Mouse (Mus musculus) granulocyte monocyte progenitor cell, adult 5-6 weeks (primary cell): Measurements from ENCODE around the gene Tmem102. TPM values are rescaled to one million over a fixed set of nuclear protein-coding genes. Genes with fewer than 3 reads are reported as not detected.

Source experiments
- ATAC-seq: replicated peaks from 2 replicates; pipeline ENCODE4 v1.8.0; 2016; ENCODE audit warnings: mild to moderate bottlenecking, moderate TSS enrichment, inconsistent platforms; ENCODE audit not compliant: poor library complexity, severe bottlenecking
- total RNA-seq, 2 experiments: library from RNA; stranded (forward) in 1 of 2; stranded (reverse) in 1 of 2; fragments of 200-712, 200-1000 nt in 1 of 2; fragments of >200 nt in 1 of 2; fragmentation: Nextera tagmentation in 1 of 2; gene quantifications; 2 replicates each; pipeline ENCODE4 v1.2.3; 2014 to 2017

Tmem102 gene
- total RNA-seq, 2 experiments from 2014 or later, result not detected

GRCm38 (mm10) chr11:69793429-69793828 lies 12.0 kb downstream of the Tmem102 start:
- ATAC-seq, result no peak

DNA sequence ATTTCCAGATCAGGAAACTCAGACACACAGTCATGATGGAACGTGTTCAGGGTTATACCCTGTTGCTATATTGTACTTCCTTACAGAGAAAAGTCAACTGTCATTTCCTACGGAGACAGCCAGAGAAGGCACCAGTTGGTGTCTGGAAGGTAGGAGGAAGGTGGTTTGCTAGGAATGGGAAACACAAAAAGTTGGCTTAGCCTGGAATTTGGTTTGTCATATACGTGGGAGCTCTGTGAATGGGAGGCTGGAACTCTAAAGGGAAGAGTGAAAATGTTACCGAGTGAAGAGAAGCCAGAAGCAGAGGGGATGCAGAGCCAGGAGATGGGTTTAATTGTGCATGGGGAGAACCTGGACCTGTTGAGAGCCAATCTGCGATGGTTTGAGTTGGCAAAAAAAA lies 14.0 kb downstream of the Tmem102 start:
- ATAC-seq, result no peak

DNA sequence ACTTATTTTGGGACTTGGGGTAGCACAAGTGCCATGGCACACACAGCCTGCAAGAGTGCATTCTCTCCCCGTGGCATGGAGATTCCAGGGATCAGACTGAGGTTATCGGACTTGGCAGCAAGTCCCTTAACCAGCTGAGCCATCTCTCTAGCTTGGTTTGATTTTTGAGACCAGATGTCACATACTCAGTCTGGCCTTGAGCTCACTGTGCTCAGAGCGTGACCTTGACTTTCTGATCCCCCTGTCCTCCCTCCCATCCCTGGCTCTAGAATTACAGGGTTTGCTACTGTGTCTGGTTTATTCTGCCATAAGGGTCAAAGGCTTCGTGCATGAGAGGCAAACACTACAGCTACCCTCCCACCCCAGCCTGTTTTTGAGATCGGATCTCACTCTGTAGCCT lies 16.0 kb downstream of the Tmem102 start:
- no peak for ATAC-seq

GRCm38 (mm10) chr11:69787306-69787705 lies 18.1 kb downstream of the Tmem102 start:
- no peak for ATAC-seq

DNA sequence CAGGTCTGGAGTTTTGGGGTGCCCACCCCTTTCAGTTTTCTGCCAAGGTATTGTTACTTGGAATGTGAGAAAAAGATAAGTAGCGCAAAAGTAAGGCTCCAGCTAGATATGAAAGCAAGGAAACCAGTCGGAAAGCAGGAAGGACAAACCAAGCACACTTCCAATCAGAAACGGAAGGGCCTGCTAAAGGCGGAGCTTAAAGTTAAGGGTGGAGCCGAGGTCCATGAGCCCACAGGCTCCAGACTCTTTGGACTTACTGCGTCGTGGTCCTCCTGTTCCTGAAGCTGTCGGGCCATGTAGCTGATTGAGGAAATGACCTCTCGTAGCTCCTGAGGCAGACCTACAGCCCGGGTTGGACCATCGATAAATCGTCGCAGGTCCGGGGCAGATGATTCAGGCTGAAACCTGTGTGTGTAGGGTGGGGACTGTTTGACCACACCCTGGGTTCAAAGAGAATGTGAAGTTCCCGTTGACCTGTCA lies 20.6 kb downstream of the Tmem102 start:
- peak; percentile 90 for ATAC-seq

DNA sequence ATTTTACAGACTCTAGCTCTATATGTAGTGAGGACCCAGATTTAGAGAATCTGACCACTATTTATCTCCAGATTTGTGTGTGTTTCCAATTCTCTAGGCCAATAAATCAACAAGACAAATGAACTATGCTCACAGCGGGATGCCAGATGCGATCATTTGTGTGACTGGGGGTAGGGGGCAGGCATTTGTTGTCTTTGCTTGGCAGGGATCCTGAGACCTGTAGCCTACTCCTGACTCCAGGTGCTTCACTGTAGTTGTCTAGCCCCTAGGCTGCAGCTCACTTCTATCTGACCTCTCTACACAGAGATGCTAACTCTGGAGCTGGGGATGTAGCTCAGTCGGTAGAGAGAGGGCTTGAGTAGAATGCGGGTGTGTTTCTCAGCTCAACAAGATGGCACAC lies 23.6 kb downstream of the Tmem102 start:
- no peak for ATAC-seq

DNA sequence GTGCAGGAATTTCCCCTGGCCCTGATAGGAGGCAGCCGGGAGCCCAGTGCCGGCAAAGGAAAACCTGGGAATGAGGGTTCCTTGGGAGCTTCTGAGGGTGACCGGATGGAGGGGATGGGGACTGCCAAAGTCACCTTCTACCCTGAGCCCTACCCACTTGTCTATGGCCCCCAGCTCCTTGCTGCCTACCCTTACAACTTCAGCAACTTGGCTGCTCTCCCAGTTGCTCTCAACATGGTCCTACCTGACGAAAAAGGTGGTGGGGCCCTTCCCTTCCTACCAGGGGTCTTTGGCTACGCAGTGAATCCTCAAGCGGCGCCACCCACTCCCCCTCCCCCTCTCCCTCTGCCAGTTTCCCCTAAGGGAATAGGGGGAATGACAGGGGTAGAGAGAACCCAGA lies 26.4 kb downstream of the Tmem102 start:
- no peak for ATAC-seq

DNA sequence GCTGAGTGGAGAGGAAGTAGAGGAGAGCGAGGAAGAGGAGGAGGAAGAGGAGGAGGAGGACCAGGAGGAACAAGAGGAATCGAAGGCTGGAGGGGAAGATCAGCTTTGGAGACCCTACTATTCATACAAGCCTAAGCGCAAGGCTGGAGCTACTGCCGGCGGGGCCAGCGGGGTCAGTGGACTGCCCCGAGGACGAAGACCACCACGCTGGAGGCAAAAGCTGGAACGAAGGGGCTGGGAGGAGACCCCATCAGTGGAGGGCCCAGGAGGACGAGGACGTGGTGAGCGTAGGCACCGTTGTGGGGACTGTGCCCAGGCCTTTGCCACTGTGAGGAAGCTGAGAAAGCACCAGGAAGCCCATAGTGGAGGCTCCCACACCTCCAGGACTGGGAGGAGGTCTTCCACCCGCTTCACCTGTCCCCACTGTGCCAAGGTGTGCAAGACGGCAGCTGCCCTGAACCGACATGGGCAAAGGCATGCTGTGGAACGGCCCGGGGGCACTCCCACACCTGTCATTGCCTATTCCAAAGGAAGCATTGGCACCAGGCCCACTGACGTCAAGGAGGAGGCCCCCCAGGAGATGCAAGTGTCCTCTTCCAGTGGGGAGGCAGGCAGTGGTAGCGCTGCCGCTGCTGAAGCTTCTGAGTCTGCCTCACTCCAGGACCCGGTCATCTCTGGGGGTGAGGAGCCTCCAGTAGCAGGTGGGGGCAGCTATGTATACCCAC lies 27.0 kb downstream of the Tmem102 start:
- ATAC-seq, result no peak

- peak; percentile 67 for ATAC-seq
Measured at GRCm38 (mm10) chr11:69777504-69778257, 27.7 kb downstream of the Tmem102 start.

- no peak for ATAC-seq
Measured at GRCm38 (mm10) chr11:69776488-69776887, 28.9 kb downstream of the Tmem102 start.

- ATAC-seq, result no peak
Measured at GRCm38 (mm10) chr11:69775716-69776115, 29.7 kb downstream of the Tmem102 start.

DNA sequence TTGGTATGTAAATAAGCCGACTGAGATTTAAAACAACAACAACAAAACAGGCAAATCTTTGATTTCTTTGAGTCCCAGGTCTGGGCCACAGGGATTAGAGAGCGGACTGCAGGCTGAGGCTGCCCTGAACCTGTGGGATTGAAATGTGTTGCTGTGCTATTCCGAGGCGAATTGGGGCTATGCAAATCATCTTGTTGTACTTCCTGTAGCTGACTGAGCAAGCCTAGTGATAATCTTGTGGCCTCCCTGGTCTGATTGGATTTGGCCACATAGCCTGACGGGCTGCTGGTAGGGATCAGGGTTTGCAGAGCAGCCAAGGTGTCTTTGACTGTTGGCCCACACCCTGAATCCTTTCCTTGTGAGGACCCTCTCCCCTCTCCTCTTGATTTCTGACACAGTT lies 30.5 kb downstream of the Tmem102 start:
- no peak for ATAC-seq

- no peak for ATAC-seq
Measured at GRCm38 (mm10) chr11:69767625-69767909, 37.9 kb downstream of the Tmem102 start.

GRCm38 (mm10) chr11:69766872-69767624 lies 38.4 kb downstream of the Tmem102 start:
- ATAC-seq, result no peak

DNA sequence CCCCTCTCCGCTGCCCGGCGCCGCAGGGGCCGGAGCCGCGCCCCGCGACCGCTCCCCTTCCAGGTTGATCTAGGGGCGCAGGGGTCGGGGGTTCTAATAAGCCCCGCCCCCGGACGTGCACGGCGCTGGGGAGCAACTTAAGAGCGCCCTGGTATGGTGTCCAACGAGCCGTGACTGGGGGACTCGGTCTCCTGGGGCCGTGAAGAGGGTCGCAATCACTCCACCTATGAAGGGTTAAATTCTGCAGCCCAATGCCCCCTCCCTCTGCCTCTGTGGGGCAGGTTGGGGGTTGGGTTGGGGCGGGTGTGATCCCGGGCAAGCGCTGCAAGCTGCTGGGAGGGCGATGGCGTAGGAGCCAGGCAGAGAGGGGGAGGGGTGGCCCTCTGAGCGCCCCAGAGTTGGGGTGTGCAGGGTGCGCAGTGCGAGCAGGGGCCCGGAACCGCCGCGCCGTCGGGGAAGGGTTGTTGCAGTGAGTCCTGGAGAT lies 39.3 kb downstream of the Tmem102 start:
- ATAC-seq, result peak; percentile 72

DNA sequence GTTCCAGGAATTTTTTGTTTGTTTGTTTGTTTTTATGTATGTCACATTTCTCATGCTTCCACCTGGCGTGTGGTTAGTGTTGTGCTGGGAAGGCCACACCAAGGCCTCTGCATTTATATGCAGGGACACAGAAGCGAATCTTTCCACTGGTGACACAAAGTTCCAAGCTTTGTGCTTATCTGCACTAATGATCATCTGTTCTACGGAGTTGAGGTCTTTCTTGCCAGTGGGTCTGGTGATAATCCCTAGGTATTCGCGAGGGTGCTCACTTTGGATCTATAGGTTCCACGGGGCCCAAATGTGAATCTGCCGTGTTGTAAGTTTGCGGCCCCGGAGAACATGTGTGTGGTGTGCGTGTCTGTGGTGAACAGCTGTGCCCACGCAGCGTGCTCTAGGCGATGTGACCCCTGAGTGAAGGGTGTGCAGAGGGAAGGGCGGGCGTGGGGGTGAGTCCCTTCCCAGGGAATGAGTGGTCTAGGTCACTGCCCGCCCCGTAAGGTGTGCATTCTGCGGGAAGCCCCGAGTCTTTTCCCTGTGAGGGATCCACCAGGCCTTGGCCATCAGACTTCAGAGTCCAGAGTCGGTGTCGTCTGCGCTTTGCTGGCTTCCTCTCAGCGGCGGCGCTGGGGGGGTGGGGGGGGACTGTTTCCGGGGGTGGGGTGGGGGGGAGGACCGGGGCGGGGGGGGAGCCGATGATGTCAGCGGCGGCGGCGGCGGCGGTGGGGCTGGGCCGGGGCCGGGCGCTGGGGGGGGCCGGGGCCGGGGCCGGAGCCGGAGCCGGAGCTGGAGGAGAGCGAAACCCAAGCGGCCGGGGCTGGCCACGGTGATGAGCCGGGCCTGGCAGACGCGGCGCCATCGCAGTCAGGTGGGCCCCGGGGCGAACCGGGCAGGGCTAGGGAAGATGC lies 40.0 kb downstream of the Tmem102 start, which contains the start of gene Zbtb4:
Zbtb4 (plus strand) TSS at position 692 of the 905 bp plus-strand sequence.
- peak; percentile 40; the same call in 1 of the 2 replicates for ATAC-seq

- no peak for ATAC-seq
Measured at GRCm38 (mm10) chr11:69763551-69763950, 41.9 kb downstream of the Tmem102 start.

DNA sequence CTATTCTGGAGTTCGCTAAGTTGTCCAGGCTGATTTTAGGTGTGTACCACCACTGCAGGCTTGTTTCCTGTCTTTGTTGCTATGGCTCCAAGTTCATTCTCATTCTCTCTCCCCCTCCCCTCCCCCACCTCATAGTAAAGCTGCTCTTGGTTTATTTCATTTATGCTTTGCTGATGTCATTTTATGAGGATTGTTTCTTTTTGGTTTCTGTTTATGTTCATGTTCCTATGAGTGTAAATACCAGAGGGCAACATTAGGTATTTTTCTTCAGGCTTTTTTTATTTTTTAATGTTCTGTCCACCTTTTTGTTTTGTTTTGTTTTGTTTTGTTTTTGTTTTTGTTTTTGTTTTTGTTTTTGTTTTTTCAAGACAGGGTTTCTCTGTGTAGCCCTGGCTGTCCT lies 43.6 kb downstream of the Tmem102 start, which contains the start of gene Slc35g3:
Slc35g3 (minus strand) TSS at position 101 of the 400 bp plus-strand sequence.
- ATAC-seq, result no peak

DNA sequence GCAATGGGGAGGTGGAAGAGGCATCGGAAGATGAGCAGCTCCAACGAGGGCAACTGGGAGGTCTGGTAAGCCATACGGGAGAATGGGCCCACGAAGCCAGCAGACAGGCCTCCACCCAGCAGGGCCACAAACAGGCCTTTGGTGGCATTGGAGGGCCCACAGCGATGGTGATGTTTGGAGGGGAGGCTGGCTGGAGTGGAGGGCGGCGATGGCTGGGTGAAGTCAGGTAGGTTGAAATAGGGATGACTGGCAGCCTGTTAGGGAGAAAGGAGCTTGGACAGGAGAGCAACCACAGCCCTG lies 44.6 kb downstream of the Tmem102 start:
- ATAC-seq, result no peak
